Mouse (Mus musculus) CH12.LX (cell line): ENCODE results near the gene Hk1. TPM values are rescaled to one million over a fixed set of nuclear protein-coding genes. Genes with fewer than 3 reads are reported as not detected.

ENCODE experiments used
- DNase-seq: peaks from one replicate; pipeline ENCODE4 v3.0.0-alpha.2; 2013; ENCODE audit errors: extremely low read depth
- H3K27ac ChIP-seq: 2 replicates; pipeline ENCODE4 v1.5.1; 2012; ENCODE audit warnings: low read depth, mild to moderate bottlenecking, control low read depth, moderate library complexity; ENCODE audit not compliant: insufficient read depth
- H3K27me3 ChIP-seq: replicated peaks from 2 replicates; pipeline ENCODE3; 2012; ENCODE audit warnings: inconsistent platforms
- H3K36me3 ChIP-seq, 2 experiments: replicated peaks in 1 of 2; 2 replicates each; pipeline versions ENCODE3 to v1.6.1; 2012; ENCODE audit warnings: inconsistent platforms in 1 of 2, low read length in 1 of 2, mild to moderate bottlenecking in 1 of 2, mixed read lengths in 1 of 2, moderate library complexity in 1 of 2; ENCODE audit not compliant: control insufficient read depth in 1 of 2, insufficient read depth in 1 of 2
- H3K4me1 ChIP-seq, 2 experiments: 2 replicates each; pipeline ENCODE4 v1.6.1; 2012; ENCODE audit warnings: inconsistent platforms in 1 of 2, moderate library complexity in 1 of 2; ENCODE audit not compliant: insufficient read depth in 2 of 2, control insufficient read depth in 1 of 2
- H3K4me2 ChIP-seq: 2 replicates; pipeline ENCODE4 v1.6.1; 2012; ENCODE audit warnings: low read depth, mild to moderate bottlenecking, control low read depth; ENCODE audit not compliant: poor library complexity, insufficient read depth, severe bottlenecking
- H3K4me3 ChIP-seq, 3 experiments: fragments of 150-350 bp in 1 of 3; sonication (generic) in 1 of 3; replicated peaks in 1 of 3; 2 replicates each; pipeline versions ENCODE3 to v1.5.1; 2011 to 2012; ENCODE audit warnings: low read depth in 2 of 3, low read length in 2 of 3, mild to moderate bottlenecking in 2 of 3, moderate library complexity in 2 of 3, control low read depth in 1 of 3, improper control_type of control experiment in 1 of 3, inconsistent platforms in 1 of 3, mixed read lengths in 1 of 3; ENCODE audit not compliant: poor library complexity in 1 of 3
- H3K79me2 ChIP-seq: replicated peaks from 2 replicates; pipeline ENCODE4 v1.6.1; 2012; ENCODE audit warnings: mild to moderate bottlenecking, moderate library complexity; ENCODE audit not compliant: control insufficient read depth, poor library complexity, insufficient read depth, severe bottlenecking; ENCODE audit errors: extremely low read depth
- H3K9ac ChIP-seq: 2 replicates; pipeline ENCODE4 v1.6.1; 2012; ENCODE audit warnings: low read depth, mild to moderate bottlenecking, control low read depth, moderate library complexity; ENCODE audit not compliant: insufficient read depth
- H3K9me3 ChIP-seq: replicated peaks from 2 replicates; pipeline ENCODE3; 2012; ENCODE audit warnings: low read length, inconsistent platforms, mixed read lengths
- BHLHE40 ChIP-seq: IDR thresholded peaks from 2 replicates; pipeline ENCODE4 v1.6.1; 2011; ENCODE audit warnings: mild to moderate bottlenecking, low read depth, low read length, improper control_type of control experiment
- CHD2 ChIP-seq: IDR thresholded peaks from 2 replicates; pipeline ENCODE4 v1.6.1; 2011; ENCODE audit warnings: low read length, improper control_type of control experiment
- CTCF ChIP-seq, 2 experiments: IDR thresholded peaks in 1 of 2; conservative IDR thresholded peaks in 1 of 2; 2 replicates each; pipeline ENCODE4 v1.5.1; 2011 to 2012; ENCODE audit warnings: low read depth in 2 of 2, low read length in 2 of 2, improper control_type of control experiment in 1 of 2, inconsistent platforms in 1 of 2, mild to moderate bottlenecking in 1 of 2, moderate library complexity in 1 of 2
- ELF1 ChIP-seq: IDR thresholded peaks from 2 replicates; pipeline ENCODE4 v1.6.1; 2014; ENCODE audit warnings: low read depth, mild to moderate bottlenecking, inconsistent platforms, low read length, improper control_type of control experiment
- HCFC1 ChIP-seq: IDR thresholded peaks from 2 replicates; pipeline ENCODE4 v1.6.1; 2012; ENCODE audit warnings: low read depth, mild to moderate bottlenecking, inconsistent platforms, low read length, improper control_type of control experiment
- IRF4 ChIP-seq: IDR thresholded peaks from 2 replicates; pipeline ENCODE4 v1.6.1; 2014; ENCODE audit warnings: low read depth, mild to moderate bottlenecking, inconsistent platforms, low read length, improper control_type of control experiment
- MAFK ChIP-seq: IDR thresholded peaks from 2 replicates; pipeline ENCODE4 v1.6.1; 2011; ENCODE audit warnings: low read length, improper control_type of control experiment; ENCODE audit not compliant: insufficient replicate concordance
- MAX ChIP-seq: IDR thresholded peaks from 2 replicates; pipeline ENCODE4 v1.6.1; 2011; ENCODE audit warnings: low read length, improper control_type of control experiment
- MAZ ChIP-seq: IDR thresholded peaks from 2 replicates; pipeline ENCODE4 v1.6.1; 2012; ENCODE audit warnings: low read depth, mild to moderate bottlenecking, inconsistent platforms, low read length, improper control_type of control experiment, moderate library complexity
- MEF2A ChIP-seq: IDR thresholded peaks from 2 replicates; pipeline ENCODE4 v1.6.1; 2014; ENCODE audit warnings: low read depth, mild to moderate bottlenecking, inconsistent platforms, low read length, improper control_type of control experiment, borderline replicate concordance
- MXI1 ChIP-seq: IDR thresholded peaks from 2 replicates; pipeline ENCODE4 v1.6.1; 2011; ENCODE audit warnings: mild to moderate bottlenecking, low read depth, low read length, improper control_type of control experiment
- PAX5 ChIP-seq: IDR thresholded peaks from 2 replicates; pipeline ENCODE4 v1.6.1; 2012; ENCODE audit warnings: low read length, inconsistent platforms, mixed read lengths
- POLR2A ChIP-seq: IDR thresholded peaks from 2 replicates; pipeline ENCODE4 v1.6.1; 2011; ENCODE audit warnings: low read depth, mild to moderate bottlenecking, improper control_type of control experiment, low read length
- POLR2AphosphoS2 ChIP-seq: IDR thresholded peaks from 2 replicates; pipeline ENCODE4 v1.6.1; 2011; ENCODE audit warnings: low read depth, low read length, improper control_type of control experiment
- RAD21 ChIP-seq: IDR thresholded peaks from 2 replicates; pipeline ENCODE4 v1.6.1; 2011; ENCODE audit warnings: low read depth, mild to moderate bottlenecking, low read length, improper control_type of control experiment, moderate library complexity
- SIN3A ChIP-seq: IDR thresholded peaks from 2 replicates; pipeline ENCODE4 v1.6.1; 2012; ENCODE audit warnings: low read length, improper control_type of control experiment, inconsistent platforms
- TBP ChIP-seq: conservative IDR thresholded peaks from 2 replicates; pipeline ENCODE4 v1.6.1; 2011; ENCODE audit warnings: low read depth, low read length, improper control_type of control experiment
- TCF12 ChIP-seq: IDR thresholded peaks from 2 replicates; pipeline ENCODE4 v1.6.1; 2014; ENCODE audit warnings: low read depth, mild to moderate bottlenecking, inconsistent platforms, low read length, improper control_type of control experiment
- USF1 ChIP-seq: IDR thresholded peaks from 2 replicates; pipeline ENCODE4 v1.6.1; 2014; ENCODE audit warnings: low read depth, mild to moderate bottlenecking, inconsistent platforms, low read length, improper control_type of control experiment
- USF2 ChIP-seq: conservative IDR thresholded peaks from 2 replicates; pipeline ENCODE4 v1.6.1; 2011; ENCODE audit warnings: low read depth, low read length, improper control_type of control experiment
- ZC3H11A ChIP-seq: IDR thresholded peaks from 2 replicates; pipeline ENCODE4 v1.6.1; 2012; ENCODE audit warnings: low read depth, mild to moderate bottlenecking, inconsistent platforms, low read length, improper control_type of control experiment
- ZKSCAN1 ChIP-seq: IDR thresholded peaks from 2 replicates; pipeline ENCODE4 v1.6.1; 2012; ENCODE audit warnings: low read depth, inconsistent platforms, low read length, improper control_type of control experiment, borderline replicate concordance
- dilution Hi-C: fragments of 300-500 bp; cut with MboI; formaldehyde crosslinking; loops from 2 replicates; pipeline ENCODE4 v1.14.3; 2020; ENCODE audit warnings: low sequenced_read_pairs; ENCODE audit not compliant: extremely low pct_unique_long_range_greater_than_20kb, extremely low pct_ligation_motif_present
- in situ Hi-C: fragments of 300-500 bp; cut with MboI; formaldehyde crosslinking; loops from 3 replicates; pipeline ENCODE4 v1.14.3; 2019; ENCODE audit warnings: low sequenced_read_pairs, low pct_ligation_motif_present, low pct_unique_long_range_greater_than_20kb, mixed read lengths
- polyA plus RNA-seq: library from polyadenylated mRNA; unstranded; fragments of >175 nt; gene quantifications from 2 replicates; pipeline ENCODE4 v1.2.1, GENCODE M21; 2012; ENCODE audit warnings: low read depth; ENCODE audit not compliant: insufficient read length
- total RNA-seq, 2 experiments: library from RNA; depleted of rRNA; stranded (reverse); fragments of 300-350 nt in 1 of 2; fragments of >200 nt in 1 of 2; gene quantifications; 2 replicates each; pipeline ENCODE4 v1.2.3; 2012 to 2014

The Hk1 gene
- total and polyA plus RNA-seq, 3 experiments: 9.3 to 30.1 (median 23.4) TPM

- no peaks in the 10 kb centered on the region for H3K27me3 ChIP-seq
- H3K36me3 ChIP-seq: peaks cover 14 to 82% of the 10 kb centered on the region in 2 experiments
- no peak overlapping the region for H3K9ac ChIP-seq
- peaks cover 4 to 20% of the 10 kb centered on the region in 2 experiments; a peak in 3 of 4 replicates for H3K4me1 ChIP-seq
- dilution Hi-C loops (no loop called here), in situ Hi-C loops (no loop called here)
- H3K4me3 ChIP-seq: no peak overlapping the region
- H3K9me3 ChIP-seq: peaks cover 3% of the 10 kb centered on the region
- no peak for DNase-seq
- H3K4me2 ChIP-seq: no peak overlapping the region
- H3K27ac ChIP-seq: no peak overlapping the region
- H3K79me2 ChIP-seq: no peaks in the 10 kb centered on the region
- no peak for TF ChIP-seq MEF2A
- no peak for TF ChIP-seq MAFK
- TF ChIP-seq RAD21: no peak
- no peak for TF ChIP-seq MAZ
- no peak for TF ChIP-seq PAX5
- TF ChIP-seq ZKSCAN1: no peak
- TF ChIP-seq TCF12: no peak
- TF ChIP-seq USF2: no peak
- no peak for TF ChIP-seq ZC3H11A
- TF ChIP-seq POLR2AphosphoS2: no peak
- TF ChIP-seq USF1: no peak
- TF ChIP-seq IRF4: no peak
Observed at GRCm38 (mm10) chr10:62282782-62283181, 96.9 kb downstream of the Hk1 start.

- Histone ChIP-seq H3K4me1 (peaks cover 8 to 32% of the 10 kb centered on the region in 2 experiments), H3K27ac (no peak overlapping the region), H3K9ac (no peak overlapping the region), H3K4me2 (no peak overlapping the region), H3K79me2 (no peaks in the 10 kb centered on the region), H3K4me3 (no peak overlapping the region), H3K9me3 (peaks cover 3% of the 10 kb centered on the region), H3K27me3 (no peaks in the 10 kb centered on the region), H3K36me3 (peaks cover 11 to 72% of the 10 kb centered on the region in 2 experiments)
- TF ChIP-seq MXI1 (no peak), MAFK (no peak), POLR2AphosphoS2 (no peak), ELF1 (no peak)
- in situ Hi-C loops (no loop called here), dilution Hi-C loops (no loop called here)
- no peak for DNase-seq
Observed at GRCm38 (mm10) chr10:62279671-62280070, 100.0 kb downstream of the Hk1 start.

- in situ Hi-C loops: no loop called here
- Histone ChIP-seq H3K4me3 (no peak overlapping the region), H3K27me3 (no peaks in the 10 kb centered on the region), H3K9me3 (peaks cover 3% of the 10 kb centered on the region), H3K79me2 (no peaks in the 10 kb centered on the region), H3K4me2 (no peak overlapping the region), H3K36me3 (peaks cover 11 to 73% of the 10 kb centered on the region in 2 experiments), H3K9ac (no peak overlapping the region), H3K4me1 (peaks cover 8 to 32% of the 10 kb centered on the region in 2 experiments)
- DNase-seq: no peak
- dilution Hi-C loops: no loop called here
- TF ChIP-seq SIN3A (no peak), MAX (no peak), POLR2A (no peak), POLR2AphosphoS2 (no peak), HCFC1 (no peak), BHLHE40 (no peak), CHD2 (no peak), CTCF (conservative IDR thresholded peaks at IDR 0.05 in 1 of 2, IDR thresholded peaks at IDR 0.05 in 1 of 2; ENCODE audit: low read depth in 2 of 2, low read length in 2 of 2) (no peak), TBP (no peak), ZC3H11A (no peak)
- TF ChIP-seq, all 38 proteins: peak for 0
- H3K27ac ChIP-seq: no peak overlapping the region
Observed at GRCm38 (mm10) chr10:62279066-62279465, 100.6 kb downstream of the Hk1 start.
